Mouse (Mus musculus): ENCODE data around the gene Otud3. TPM values are rescaled to one million over a fixed set of nuclear protein-coding genes. Genes with fewer than 3 reads are reported as not detected.

Otud3 gene
- total RNA-seq (2021): 10 to 100 TPM; 10.9 to 13.1 TPM
- long read RNA-seq, partial matches to known transcripts: 0 of 6 reads
- long read RNA-seq, other reads (novel, unspliced or antisense): 2 of 6 reads

GRCm38 (mm10) chr4:138913797-138914196, at the start of gene Otud3:
Otud3 (minus strand) TSS chr4:138913945.
- DNase-seq (ENCODE audit: low spot score in 2 of 2): peak; percentile 92 to 97

- no peak for DNase-seq (ENCODE audit: low spot score in 2 of 2)
These were observed 49.0 kb upstream of the Otud3 start for GRCm38 (mm10) chr4:138962719-138963118.

GRCm38 (mm10) chr4:138959926-138960325, 46.2 kb upstream of the Otud3 start:
- peak in 1 of 2 experiments; percentile 68 for DNase-seq (ENCODE audit: low spot score in 2 of 2)

GRCm38 (mm10) chr4:138959120-138959519, 45.4 kb upstream of the Otud3 start:
- DNase-seq (ENCODE audit: low spot score in 2 of 2): peak in 1 of 2 experiments; percentile 42

GRCm38 (mm10) chr4:138958612-138959011, 44.9 kb upstream of the Otud3 start:
- DNase-seq (ENCODE audit: low spot score in 2 of 2): no peak

GRCm38 (mm10) chr4:138948257-138948656, 34.5 kb upstream of the Otud3 start:
- no peak for DNase-seq (ENCODE audit: low spot score in 2 of 2)

- peak in 1 of 2 experiments; percentile 51 for DNase-seq (ENCODE audit: low spot score in 2 of 2)
These were observed 30.0 kb upstream of the Otud3 start for GRCm38 (mm10) chr4:138943730-138944129.

GRCm38 (mm10) chr4:138941966-138942365, 28.2 kb upstream of the Otud3 start:
- DNase-seq (ENCODE audit: low spot score in 2 of 2): no peak

- DNase-seq (ENCODE audit: low spot score in 2 of 2): no peak
These were observed 27.7 kb upstream of the Otud3 start for GRCm38 (mm10) chr4:138941401-138941800.

- no peak for DNase-seq (ENCODE audit: low spot score in 2 of 2)
These were observed 25.7 kb upstream of the Otud3 start for GRCm38 (mm10) chr4:138939481-138939880.

GRCm38 (mm10) chr4:138938495-138939269, 24.9 kb upstream of the Otud3 start:
- DNase-seq (ENCODE audit: low spot score in 2 of 2): no peak

GRCm38 (mm10) chr4:138934456-138935145, 20.9 kb upstream of the Otud3 start:
- peak in 1 of 2 experiments; percentile 52 for DNase-seq (ENCODE audit: low spot score in 2 of 2)

GRCm38 (mm10) chr4:138933862-138934261, 20.1 kb upstream of the Otud3 start:
- no peak for DNase-seq (ENCODE audit: low spot score in 2 of 2)

- DNase-seq (ENCODE audit: low spot score in 2 of 2): no peak
These were observed 11.8 kb upstream of the Otud3 start for GRCm38 (mm10) chr4:138925561-138925960.

- DNase-seq (ENCODE audit: low spot score in 2 of 2): peak; percentile 92 to 99
These were observed 8.3 kb upstream of the Otud3 start for GRCm38 (mm10) chr4:138922131-138922459.

GRCm38 (mm10) chr4:138921254-138922130, 7.7 kb upstream of the Otud3 start:
- no peak for DNase-seq (ENCODE audit: low spot score in 2 of 2)

- no peak for DNase-seq (ENCODE audit: low spot score in 2 of 2)
These were observed 3.5 kb upstream of the Otud3 start for GRCm38 (mm10) chr4:138917282-138917681.

- DNase-seq (ENCODE audit: low spot score in 2 of 2): no peak
These were observed 481 bp downstream of the Otud3 start for GRCm38 (mm10) chr4:138913141-138913787.

GRCm38 (mm10) chr4:138905624-138906337, 8.0 kb downstream of the Otud3 start:
- no peak for DNase-seq (ENCODE audit: low spot score in 2 of 2)

- no peak for DNase-seq (ENCODE audit: low spot score in 2 of 2)
These were observed 14.4 kb downstream of the Otud3 start for GRCm38 (mm10) chr4:138899361-138899760.
